Mouse (Mus musculus): ENCODE measurements around the gene Olfr896-ps1. TPM values are rescaled to one million over a fixed set of nuclear protein-coding genes. Genes with fewer than 3 reads are reported as not detected.

Olfr896-ps1 gene
- total RNA-seq (2021) = not detected
- long read RNA-seq, experiment 1 = 0 reads
- long read RNA-seq, experiment 2 = 0 reads

DNA sequence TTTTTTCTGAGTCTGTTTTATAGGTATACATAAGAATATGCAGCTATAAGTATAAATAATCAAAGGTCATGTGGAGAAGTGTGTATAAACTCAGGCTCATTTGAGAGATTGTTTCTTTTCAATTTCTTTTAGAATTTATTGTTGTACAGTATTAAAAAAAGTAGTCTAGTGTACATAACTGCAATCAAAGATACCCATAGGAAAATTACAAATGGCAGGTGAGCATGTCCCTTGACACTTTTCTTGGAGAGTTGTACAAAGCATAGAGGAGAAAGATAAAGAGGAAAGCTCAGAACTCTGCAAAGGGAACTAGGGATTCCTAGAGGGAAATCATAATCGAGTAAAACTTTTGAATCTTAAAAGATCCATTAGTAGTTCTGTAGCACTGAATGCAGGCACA lies at the start of gene Olfr896-ps1:
Olfr896-ps1 (plus strand) TSS at position 301 of the 400 bp plus-strand sequence.
- intact Hi-C loops (cut with DNase I; ENCODE audit: low total_unique reads) = no loop called here
- no peak for DNase-seq

DNA sequence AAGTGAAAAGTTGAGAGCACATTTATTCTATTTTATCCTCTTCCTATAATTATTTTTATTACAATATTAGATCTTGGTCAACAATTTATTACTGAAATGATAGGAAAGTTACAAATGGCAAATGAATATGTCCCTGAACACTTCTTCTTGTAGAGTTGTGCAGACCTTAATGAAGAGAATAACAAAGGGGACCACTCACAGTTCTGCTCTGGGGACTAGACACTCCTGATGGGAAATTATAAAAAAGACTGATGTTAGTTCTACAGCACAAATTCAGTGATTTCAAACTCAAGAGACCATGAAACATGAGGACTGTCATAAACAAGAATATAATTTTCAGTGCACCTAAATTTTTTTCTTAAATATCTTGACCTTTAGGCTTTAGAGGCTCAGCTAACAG lies 38.4 kb upstream of the Olfr896-ps1 start, which contains the start of gene Olfr143:
Olfr143 (plus strand) TSS at position 301 of the 400 bp plus-strand sequence.
- DNase-seq = no peak
- intact Hi-C loops (cut with DNase I; ENCODE audit: low total_unique reads) = no loop called here

DNA sequence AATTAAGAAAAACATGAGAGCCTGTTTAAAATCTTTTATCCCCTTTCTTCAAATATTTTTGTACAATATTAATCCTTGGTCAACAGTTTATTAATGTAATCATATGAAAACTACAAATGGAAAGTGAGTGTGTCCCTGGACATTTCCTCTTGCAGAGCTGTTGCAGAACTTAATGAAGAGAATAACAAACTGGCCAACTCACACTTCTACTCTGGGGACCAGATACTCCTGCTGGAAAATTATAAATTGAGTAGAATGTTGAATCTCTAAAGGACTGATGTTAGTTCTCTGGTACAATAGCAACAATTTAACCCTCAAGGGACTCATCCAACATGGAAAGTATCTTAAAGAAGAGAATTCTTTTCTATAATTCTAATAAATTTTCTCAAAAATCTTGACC lies 23.4 kb upstream of the Olfr896-ps1 start, which contains the start of gene Olfr895:
Olfr895 (plus strand) TSS at position 301 of the 400 bp plus-strand sequence.
- DNase-seq = no peak
- intact Hi-C loops (cut with DNase I; ENCODE audit: low total_unique reads) = no loop called here

GRCm38 (mm10) chr9:38328760-38329159 lies 37.9 kb downstream of the Olfr896-ps1 start, which contains the start of gene Olfr25:
Gene Olfr25, plus strand, starts transcription at chr9:38329060.
- no peak for DNase-seq
- intact Hi-C loops (cut with DNase I; ENCODE audit: low total_unique reads) = no loop called here

Other genes with a start within 250 kb of the Olfr896-ps1 start
- not detected for gene Olfr884, start 244.6 kb upstream of the Olfr896-ps1 start, total RNA-seq (2021)
- not detected for gene Olfr885, start 229.8 kb upstream of the Olfr896-ps1 start, total RNA-seq (2021)
- not detected for gene Olfr887, start 207.0 kb upstream of the Olfr896-ps1 start, total RNA-seq (2021)
- gene Olfr888, start 183.0 kb upstream of the Olfr896-ps1 start, total RNA-seq (2021) = not detected
- gene Olfr889, start 175.9 kb upstream of the Olfr896-ps1 start, total RNA-seq (2021) = not detected
- not detected for gene Olfr890, start 148.6 kb upstream of the Olfr896-ps1 start, total RNA-seq (2021)
- not detected for gene Olfr891, start 110.3 kb upstream of the Olfr896-ps1 start, total RNA-seq (2021)
- not detected for gene Olfr893, start 82.7 kb upstream of the Olfr896-ps1 start, total RNA-seq (2021)
- gene Olfr894, start 73.1 kb upstream of the Olfr896-ps1 start, total RNA-seq (2021) = not detected
- gene Olfr143, start 38.3 kb upstream of the Olfr896-ps1 start, total RNA-seq (2021) = not detected
- not detected for gene Olfr895, start 23.3 kb upstream of the Olfr896-ps1 start, total RNA-seq (2021)
- not detected for gene Olfr25, start 38.0 kb downstream of the Olfr896-ps1 start, total RNA-seq (2021)
- gene Olfr898, start 57.3 kb downstream of the Olfr896-ps1 start, total RNA-seq (2021) = not detected
- not detected for gene Olfr250, start 75.8 kb downstream of the Olfr896-ps1 start, total RNA-seq (2021)
- gene Olfr251, start 86.0 kb downstream of the Olfr896-ps1 start, total RNA-seq (2021) = not detected
- gene Olfr147, start 110.6 kb downstream of the Olfr896-ps1 start, total RNA-seq (2021) = not detected
- gene Olfr901, start 138.3 kb downstream of the Olfr896-ps1 start, total RNA-seq (2021) = not detected
- gene Olfr902, start 156.5 kb downstream of the Olfr896-ps1 start, total RNA-seq (2021) = not detected
- gene Olfr904, start 172.0 kb downstream of the Olfr896-ps1 start, total RNA-seq (2021) = not detected
- not detected for gene Olfr905, start 180.0 kb downstream of the Olfr896-ps1 start, total RNA-seq (2021)
- not detected for gene Olfr906, start 196.0 kb downstream of the Olfr896-ps1 start, total RNA-seq (2021)
- gene Olfr907, start 204.7 kb downstream of the Olfr896-ps1 start, total RNA-seq (2021) = not detected
- not detected for gene Olfr911-ps1, start 230.5 kb downstream of the Olfr896-ps1 start, total RNA-seq (2021)
- gene Olfr910, start 246.7 kb downstream of the Olfr896-ps1 start, total RNA-seq (2021) = not detected

Data from gastrocnemius, postnatal 14 days (tissue).